Mouse (Mus musculus) forebrain, embryonic 16.5 days (tissue): ENCODE results near the gene Tspan33. TPM values are rescaled to one million over a fixed set of nuclear protein-coding genes. Genes with fewer than 3 reads are reported as not detected.
A peak's percentile ranks its signal among the peaks of the same experiment; 100 is the strongest.

ENCODE experiments used
- ATAC-seq: fragments of 200-750 bp; cut with Nextera tagmentation; 2 replicates; pipeline ENCODE4 v1.8.0; 2017; ENCODE audit warnings: mild to moderate bottlenecking, moderate library complexity
- H3K27ac ChIP-seq: fragments of 300-500 bp; sonication (generic); 2 replicates; pipeline ENCODE4 v1.5.1; 2014; ENCODE audit warnings: low read length, control low read depth
- H3K27me3 ChIP-seq: fragments of 300-500 bp; sonication (generic); replicated peaks from 2 replicates; pipeline ENCODE4 v1.6.1; 2014; ENCODE audit warnings: low read length; ENCODE audit not compliant: control insufficient read depth, insufficient read depth
- H3K36me3 ChIP-seq: fragments of 300-500 bp; sonication (generic); 2 replicates; pipeline ENCODE4 v1.6.1; 2014; ENCODE audit not compliant: control insufficient read depth, insufficient read depth
- H3K4me1 ChIP-seq: fragments of 300-500 bp; sonication (generic); replicated peaks from 2 replicates; pipeline ENCODE4 v1.6.1; 2014; ENCODE audit warnings: low read length; ENCODE audit not compliant: control insufficient read depth, insufficient read depth
- H3K4me2 ChIP-seq: fragments of 300-500 bp; sonication (generic); 2 replicates; pipeline ENCODE4 v1.6.1; 2014; ENCODE audit warnings: mild to moderate bottlenecking, low read length, control low read depth
- H3K4me3 ChIP-seq: fragments of 300-500 bp; sonication (generic); replicated peaks from 2 replicates; pipeline ENCODE4 v1.5.1; 2014; ENCODE audit warnings: mild to moderate bottlenecking, low read length, control low read depth
- H3K9ac ChIP-seq: fragments of 300-500 bp; sonication (generic); replicated peaks from 2 replicates; pipeline ENCODE4 v1.6.1; 2014; ENCODE audit warnings: low read depth, low read length, control low read depth
- H3K9me3 ChIP-seq: fragments of 300-500 bp; sonication (generic); 2 replicates; pipeline ENCODE4 v1.6.1; 2016; ENCODE audit warnings: low read length; ENCODE audit not compliant: control insufficient read depth
- WGBS: fragments of 180-500 bp; shearing (Covaris S2); extraction: QIAGEN DNeasy Blood & Tissue Kit; methylation state at CpG from one replicate; pipeline ENCODE4 v1.1.7; 2014; 5-methylcytosine and 5-hydroxymethylcytosine counted together
- polyA plus RNA-seq: library from polyadenylated mRNA; unstranded; fragments of >200 nt; fragmentation: Nextera tagmentation; extraction: Ambion mirVana; gene quantifications from 2 replicates; pipeline ENCODE4 v1.2.1, GENCODE M21; 2015

Gene Tspan33
- polyA plus RNA-seq, 1 experiment from 2014 or later: 6.1 TPM

GRCm38 (mm10) chr6:29712011-29712584 is 18.1 kb downstream of the Tspan33 start:
- Histone ChIP-seq H3K9ac (no peak overlapping the region), H3K4me3 (no peak overlapping the region), H3K36me3 (no peaks in the 10 kb centered on the region), H3K4me2 (no peak overlapping the region), H3K27ac (no peak overlapping the region), H3K27me3 (no peaks in the 10 kb centered on the region), H3K9me3 (no peaks in the 10 kb centered on the region), H3K4me1 (peaks cover 2% of the 10 kb centered on the region; the same call in 1 of the 2 replicates)
- 39% methylated on average over 3 of the region's 3 CpGs for WGBS
- ATAC-seq: peak; percentile 48

- no peak for ATAC-seq
- no peak overlapping the region for H3K4me2 ChIP-seq
- H3K36me3 ChIP-seq: no peaks in the 10 kb centered on the region
- 85% methylated on average over 10 of the region's 10 CpGs for WGBS
- no peak overlapping the region for H3K27ac ChIP-seq
- H3K9ac ChIP-seq: no peak overlapping the region
- H3K27me3 ChIP-seq: no peaks in the 10 kb centered on the region
- peaks cover 19% of the 10 kb centered on the region for H3K4me1 ChIP-seq
- no peaks in the 10 kb centered on the region for H3K9me3 ChIP-seq
- no peak overlapping the region for H3K4me3 ChIP-seq
Measured at GRCm38 (mm10) chr6:29716624-29717365, 22.8 kb downstream of the Tspan33 start.

- Histone ChIP-seq H3K9ac (no peak overlapping the region), H3K27me3 (no peaks in the 10 kb centered on the region), H3K4me1 (peaks cover 19% of the 10 kb centered on the region), H3K36me3 (no peaks in the 10 kb centered on the region), H3K27ac (no peak overlapping the region), H3K4me2 (peak overlapping the region; percentile 47; the same call in 1 of the 2 replicates), H3K9me3 (no peaks in the 10 kb centered on the region), H3K4me3 (no peak overlapping the region)
- peak; percentile 5; the same call in 1 of the 2 replicates for ATAC-seq
- WGBS: 51% methylated on average over 10 of the region's 10 CpGs
Measured at GRCm38 (mm10) chr6:29717541-29717940, 23.5 kb downstream of the Tspan33 start.

- no peaks in the 10 kb centered on the region for H3K27me3 ChIP-seq
- H3K4me2 ChIP-seq: peak overlapping the region; percentile 47
- H3K9me3 ChIP-seq: no peaks in the 10 kb centered on the region
- peaks cover 19% of the 10 kb centered on the region for H3K4me1 ChIP-seq
- WGBS: 14% methylated on average over 14 of the region's 14 CpGs
- 0 out of 2 replicates have a peak overlapping the region, but pooled peaks have one; percentile 6 for H3K4me3 ChIP-seq
- H3K36me3 ChIP-seq: no peaks in the 10 kb centered on the region
- H3K9ac ChIP-seq: peak overlapping the region; percentile 27
- peak; percentile 61 for ATAC-seq
- H3K27ac ChIP-seq: no peak overlapping the region
Measured at GRCm38 (mm10) chr6:29717952-29718521, 24.0 kb downstream of the Tspan33 start.

DNA sequence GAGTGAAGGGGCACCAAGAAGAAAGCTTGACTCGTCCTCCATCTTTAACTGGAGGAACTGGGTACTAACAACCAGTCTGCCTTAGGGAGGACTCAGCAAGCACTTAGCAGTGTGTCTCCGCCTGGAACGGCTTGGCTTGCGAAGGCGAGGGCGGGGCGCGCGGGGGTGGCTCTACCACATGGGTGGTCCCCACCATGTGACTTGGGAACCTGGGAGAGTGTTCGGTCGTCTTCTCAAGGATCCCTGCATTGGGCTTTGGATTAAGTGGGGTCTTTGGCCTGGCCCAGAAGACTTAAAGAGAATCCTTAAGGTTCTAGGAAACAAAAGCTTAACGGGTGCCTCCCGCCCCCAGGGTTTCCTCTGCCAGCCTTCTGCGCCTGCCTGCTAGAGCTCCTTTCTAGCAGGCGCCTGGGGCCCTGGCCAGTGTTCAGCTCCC is 24.9 kb downstream of the Tspan33 start:
- ATAC-seq: peak; percentile 90
- under 1% methylated on average over 15 of the region's 15 CpGs for WGBS
- no peaks in the 10 kb centered on the region for H3K36me3 ChIP-seq
- H3K4me3 ChIP-seq: peak overlapping the region; percentile 36
- no peaks in the 10 kb centered on the region for H3K27me3 ChIP-seq
- H3K27ac ChIP-seq: peak overlapping the region; percentile 26
- H3K9me3 ChIP-seq: no peaks in the 10 kb centered on the region
- H3K9ac ChIP-seq: peak overlapping the region; percentile 46
- H3K4me1 ChIP-seq: peaks cover 19% of the 10 kb centered on the region
- peak overlapping the region; percentile 47 for H3K4me2 ChIP-seq

DNA sequence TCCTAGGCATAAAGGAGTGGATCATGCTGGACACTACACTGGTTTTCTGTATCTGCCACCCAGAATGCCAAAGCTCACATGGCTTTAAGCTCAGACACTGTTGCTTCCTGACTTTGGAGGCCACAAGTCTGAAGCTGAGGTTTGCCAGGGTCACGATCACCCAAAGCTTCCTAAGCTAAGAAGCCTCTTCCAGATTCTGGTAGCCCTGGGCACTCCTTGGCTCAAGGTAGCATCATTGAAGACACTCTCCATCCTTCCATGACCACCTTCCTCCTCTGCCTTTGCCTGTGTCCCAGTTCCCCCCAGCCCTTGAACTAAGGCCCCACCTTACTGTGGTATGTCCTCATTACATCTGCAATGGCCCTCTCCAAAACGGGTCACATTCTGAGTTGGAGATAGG is 27.9 kb downstream of the Tspan33 start:
- 78% methylated on average over 2 of the region's 2 CpGs for WGBS
- ATAC-seq: no peak
- H3K4me2 ChIP-seq: no peak overlapping the region
- no peak overlapping the region for H3K27ac ChIP-seq
- no peaks in the 10 kb centered on the region for H3K36me3 ChIP-seq
- H3K9ac ChIP-seq: no peak overlapping the region
- no peak overlapping the region for H3K4me3 ChIP-seq
- H3K4me1 ChIP-seq: peaks cover 19% of the 10 kb centered on the region
- no peaks in the 10 kb centered on the region for H3K27me3 ChIP-seq
- H3K9me3 ChIP-seq: no peaks in the 10 kb centered on the region

GRCm38 (mm10) chr6:29726576-29727200 is 32.7 kb downstream of the Tspan33 start:
- H3K4me3 ChIP-seq: no peak overlapping the region
- H3K4me2 ChIP-seq: no peak overlapping the region
- no peaks in the 10 kb centered on the region for H3K27me3 ChIP-seq
- no peak overlapping the region for H3K9ac ChIP-seq
- ATAC-seq: no peak
- 67% methylated on average over 1 of the region's 1 CpGs for WGBS
- no peak overlapping the region for H3K27ac ChIP-seq
- no peaks in the 10 kb centered on the region for H3K4me1 ChIP-seq
- H3K9me3 ChIP-seq: no peaks in the 10 kb centered on the region
- H3K36me3 ChIP-seq: no peaks in the 10 kb centered on the region

DNA sequence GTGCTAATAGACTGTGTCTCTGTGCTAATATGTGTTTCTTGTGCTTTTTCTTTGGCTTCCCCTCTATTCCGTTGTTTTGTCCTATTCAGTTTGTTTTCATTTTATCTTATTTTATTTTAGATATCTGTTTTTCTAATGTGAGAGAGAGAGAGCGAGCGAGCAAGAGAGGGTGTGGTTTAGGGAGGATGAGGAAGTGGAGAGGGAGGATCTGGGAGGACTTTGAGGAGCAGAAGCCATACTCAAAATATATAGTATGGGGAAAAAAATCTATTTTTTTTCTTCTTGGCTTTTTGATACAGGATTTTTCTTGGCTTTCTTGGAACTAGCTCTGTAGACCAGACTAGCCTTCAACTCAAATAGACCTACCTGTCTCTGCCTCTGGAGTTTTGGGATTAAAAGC is 34.0 kb downstream of the Tspan33 start:
- Histone ChIP-seq H3K9me3 (no peaks in the 10 kb centered on the region), H3K27me3 (no peaks in the 10 kb centered on the region), H3K36me3 (no peaks in the 10 kb centered on the region), H3K9ac (no peak overlapping the region), H3K4me3 (no peak overlapping the region), H3K27ac (no peak overlapping the region), H3K4me1 (no peaks in the 10 kb centered on the region), H3K4me2 (no peak overlapping the region)
- no peak for ATAC-seq
- 93% methylated on average over 3 of the region's 3 CpGs for WGBS

DNA sequence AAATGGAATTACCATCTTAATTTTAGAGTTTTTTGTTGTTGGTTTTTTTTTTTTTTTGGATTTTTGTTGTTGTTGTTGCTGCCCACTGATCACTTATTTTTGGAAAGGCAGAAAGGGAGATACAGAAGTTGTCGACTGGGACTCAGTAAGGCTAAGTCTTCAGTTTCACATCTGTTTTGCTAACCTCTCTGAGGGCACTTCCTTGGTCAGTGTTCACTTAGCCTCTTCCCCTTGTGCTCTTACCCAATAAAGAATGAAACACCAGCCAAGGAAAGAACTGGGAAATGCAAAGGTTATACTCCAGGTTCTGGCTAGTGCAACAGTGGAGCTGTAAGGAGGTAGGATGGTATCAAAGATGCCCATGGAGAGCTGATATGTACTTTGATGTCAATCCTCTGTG is 35.5 kb downstream of the Tspan33 start:
- Histone ChIP-seq H3K9ac (no peak overlapping the region), H3K4me2 (no peak overlapping the region), H3K9me3 (no peaks in the 10 kb centered on the region), H3K27ac (no peak overlapping the region), H3K4me3 (no peak overlapping the region), H3K36me3 (no peaks in the 10 kb centered on the region), H3K4me1 (no peaks in the 10 kb centered on the region), H3K27me3 (no peaks in the 10 kb centered on the region)
- no peak for ATAC-seq
- 70% methylated on average over 1 of the region's 1 CpGs for WGBS
